ENCODE assay signal across 8 mouse cellular contexts in genomic region chr16:84734806-84735165, GRCm38 (mm10). TPM values are rescaled to one million over a fixed set of nuclear protein-coding genes. Genes with fewer than 3 reads are reported as not detected.
DNase-seq lines count a peak whose midpoint lies in the region; ATAC-seq and TF ChIP-seq lines count a peak whose summit lies in the region.

No protein-coding gene starts in this region.

- H3ac ChIP-seq in myocyte (ENCODE audit: control insufficient read depth, insufficient read length) = no peak overlapping the region

- peak overlapping the region; percentile 84 for H3K9ac ChIP-seq in kidney, embryonic 16.5 days (replicated peaks; ENCODE audit: low read length)
- H3K9ac ChIP-seq in intestine, embryonic 14.5 days (ENCODE audit: low read length) = peak overlapping the region; percentile 75

- H3K36me3 ChIP-seq in kidney, embryonic 16.5 days (ENCODE audit: insufficient read depth, low read length) = peaks cover 23% of the 10 kb centered on the region
- H3K36me3 ChIP-seq in intestine, embryonic 14.5 days (ENCODE audit: control insufficient read depth, insufficient read depth, low read length) = peaks cover 24% of the 10 kb centered on the region
- peaks cover 22% of the 10 kb centered on the region for H3K36me3 ChIP-seq in myocyte (ENCODE audit: control insufficient read depth, insufficient read depth)

- peak overlapping the region; percentile 90 for H3K4me3 ChIP-seq in kidney, embryonic 16.5 days (ENCODE audit: low read length)
- peak overlapping the region; percentile 73 for H3K4me3 ChIP-seq in cortical plate, adult 2 months (ENCODE audit: insufficient read depth, low read length)
- peak overlapping the region; percentile 88 for H3K4me3 ChIP-seq in intestine, embryonic 14.5 days (ENCODE audit: low read depth, low read length)
- H3K4me3 ChIP-seq in myocyte = peak overlapping the region; percentile 84

- H3K4me1 ChIP-seq in kidney, embryonic 16.5 days (ENCODE audit: insufficient read depth, low read length) = peaks cover 6% of the 10 kb centered on the region
- H3K4me1 ChIP-seq in cortical plate, adult 2 months (ENCODE audit: control insufficient read depth, insufficient read depth, low read length) = peaks cover 3% of the 10 kb centered on the region; the same call in 1 of the 2 replicates
- H3K4me1 ChIP-seq in intestine, embryonic 14.5 days (replicated peaks; ENCODE audit: control insufficient read depth, insufficient read depth, low read length) = peaks cover 5% of the 10 kb centered on the region

- H3K4me2 ChIP-seq in kidney, embryonic 16.5 days (replicated peaks; ENCODE audit: low read depth, low read length) = peak overlapping the region; percentile 73
- H3K4me2 ChIP-seq in intestine, embryonic 14.5 days (ENCODE audit: low read length) = peak overlapping the region; percentile 82
- H3K4me2 ChIP-seq in myocyte (ENCODE audit: low read depth) = peak overlapping the region; percentile 96

- H3K27me3 ChIP-seq in kidney, embryonic 16.5 days (ENCODE audit: insufficient read depth, low read length) = no peaks in the 10 kb centered on the region
- no peaks in the 10 kb centered on the region for H3K27me3 ChIP-seq in intestine, embryonic 14.5 days (replicated peaks; ENCODE audit: control insufficient read depth, insufficient read depth, low read length)
- no peaks in the 10 kb centered on the region for H3K27me3 ChIP-seq in myocyte (ENCODE audit: control insufficient read depth, insufficient read depth, insufficient read length)

- peaks cover 14% of the 10 kb centered on the region for H3K79me2 ChIP-seq in myocyte (ENCODE audit: control insufficient read depth, insufficient read depth)

- no peak overlapping the region for H3K27ac ChIP-seq in kidney, embryonic 16.5 days (ENCODE audit: low read length)
- no peak overlapping the region for H3K27ac ChIP-seq in cortical plate, adult 2 months (ENCODE audit: insufficient read depth, low read length)
- H3K27ac ChIP-seq in intestine, embryonic 14.5 days (ENCODE audit: low read depth) = 0 out of 2 replicates have a peak overlapping the region, but pooled peaks have one; percentile 45

- no peak for TF ChIP-seq CTCF in cortical plate, adult 2 months (IDR thresholded peaks at IDR 0.05; ENCODE audit: extremely low read depth, insufficient read depth, low read length)

- no peaks in the 10 kb centered on the region for H3K9me3 ChIP-seq in kidney, embryonic 16.5 days (ENCODE audit: low read length)
- no peaks in the 10 kb centered on the region for H3K9me3 ChIP-seq in intestine, embryonic 14.5 days (ENCODE audit: control insufficient read depth, low read length)

- ATAC-seq in kidney, embryonic 16.5 days (ENCODE audit: low FRiP score, low TSS enrichment) = peak; percentile 57; the same call in 1 of the 2 replicates
- ATAC-seq in intestine, embryonic 14.5 days (replicated peaks; ENCODE audit: low FRiP score, low TSS enrichment, low read depth) = peak; percentile 25

- no peak for DNase-seq in kidney, adult 18-20 months
- DNase-seq in intestine, embryonic 14.5 days (ENCODE audit: low spot score) = no peak
- no peak for DNase-seq in layer of hippocampus, adult 18-20 months (ENCODE audit: low spot score in 2 of 2)
- no peak for DNase-seq in left cerebral cortex, postnatal 10 days (ENCODE audit: extremely low spot score in 1 of 2, low spot score in 2 of 2)
- DNase-seq in spleen, postnatal 14 days (ENCODE audit: low spot score in 2 of 2) = no peak

- WGBS in kidney, embryonic 16.5 days = under 1% methylated on average over 15 of the region's 15 CpGs
- WGBS in intestine, embryonic 14.5 days = under 1% methylated on average over 15 of the region's 15 CpGs

- TF ChIP-seq POLR2A in cortical plate, adult 2 months (IDR thresholded peaks at IDR 0.05; ENCODE audit: extremely low read depth, insufficient read depth, low read length) = no peak
- no peak for TF ChIP-seq POLR2A in myocyte (IDR thresholded peaks at IDR 0.05; ENCODE audit: insufficient read length, low read depth)

- intact Hi-C loops in left cerebral cortex, postnatal 10 days (cut with DNase I) = loop anchor here (2.0 to 10.0 kb wide), 4 partner anchors 38 to 950 kb away; partner anchors contain the start of genes Gabpa and Jam2

TF ChIP-seq in myocyte, 11 proteins besides CTCF, POLR2A, EP300 and RAD21:
- TF ChIP-seq SRF (IDR thresholded peaks at IDR 0.05; ENCODE audit: control insufficient read depth, insufficient read length, low read depth) = no peak
- TF ChIP-seq E2F4 (IDR thresholded peaks at IDR 0.05; ENCODE audit: insufficient read depth) = no peak
- no peak for TF ChIP-seq MAX (IDR thresholded peaks at IDR 0.05; ENCODE audit: low read depth)
- no peak for TF ChIP-seq MYOD1 (IDR thresholded peaks at IDR 0.05; ENCODE audit: control insufficient read depth in 1 of 3, insufficient read length in 2 of 3, low read depth in 2 of 3)
- TF ChIP-seq REST (IDR thresholded peaks at IDR 0.05; ENCODE audit: insufficient read depth, insufficient read length) = no peak
- no peak for TF ChIP-seq TCF3 (IDR thresholded peaks at IDR 0.05; ENCODE audit: insufficient read length, low read depth)
- no peak for TF ChIP-seq MYOG (IDR thresholded peaks at IDR 0.05; ENCODE audit: control insufficient read depth in 1 of 3, insufficient read depth in 1 of 3, insufficient read length in 2 of 3, low read depth in 2 of 3)
- TF ChIP-seq CEBPB (IDR thresholded peaks at IDR 0.05; ENCODE audit: insufficient read depth, poor library complexity, severe bottlenecking) = no peak

RNA-seq across cellular contexts. Expression of gene Mrpl39, which starts 0.8 kb away (rescaled TPM):
- 50.7 and 54.1 TPM in 2 replicates for polyA plus RNA-seq in kidney, embryonic 16.5 days (2015; fragmentation: Nextera tagmentation; extraction: Ambion mirVana)
- polyA plus RNA-seq in cortical plate, adult 2 months (2012; rRNA removed) = 19.7 and 20.6 TPM in 2 replicates
- 44.7 and 45.6 TPM in 2 replicates for polyA plus RNA-seq in intestine, embryonic 14.5 days (2014; fragmentation: Nextera tagmentation; extraction: Ambion mirVana)
- polyA plus RNA-seq in myocyte (2012; fragmentation: generic; extraction: Trizol) = 36.6 TPM
- 10 to 100 TPM; 21.3 to 22.5 TPM for total RNA-seq in layer of hippocampus, adult 18-20 months (2021)
- total RNA-seq in left cerebral cortex, postnatal 10 days (2021) = 10 to 100 TPM; 20.0 to 21.2 TPM

RNA-seq across cellular contexts. Expression of gene Jam2, which starts 39.1 kb away (rescaled TPM):
- polyA plus RNA-seq in kidney, embryonic 16.5 days (2015; fragmentation: Nextera tagmentation; extraction: Ambion mirVana) = 4.5 and 5.2 TPM in 2 replicates
- 32.9 and 39.3 TPM in 2 replicates for polyA plus RNA-seq in cortical plate, adult 2 months (2012; rRNA removed)
- polyA plus RNA-seq in intestine, embryonic 14.5 days (2014; fragmentation: Nextera tagmentation; extraction: Ambion mirVana) = 5.5 TPM in 2 replicates
- 37.2 TPM for polyA plus RNA-seq in myocyte (2012; fragmentation: generic; extraction: Trizol)
- 10 to 100 TPM; 18.2 to 22.6 TPM for total RNA-seq in layer of hippocampus, adult 18-20 months (2021)
- total RNA-seq in left cerebral cortex, postnatal 10 days (2021) = 10 to 100 TPM; 20.4 to 23.1 TPM
